Mouse (Mus musculus) C2C12 (cell line): ENCODE results near the gene Nnmt.

Experiments used
- CEBPB ChIP-seq: IDR thresholded peaks from one replicate; pipeline ENCODE4 v1.6.1; 2011; ENCODE audit warnings: low read depth, mild to moderate bottlenecking, control low read depth, moderate library complexity
- CTCF ChIP-seq: IDR thresholded peaks from one replicate; pipeline ENCODE4 v1.5.1; 2011; ENCODE audit not compliant: control insufficient read depth, insufficient read depth, insufficient read length
- FOSL1 ChIP-seq: IDR thresholded peaks from one replicate; pipeline ENCODE4 v1.8.0; 2011; ENCODE audit warnings: mild to moderate bottlenecking, low read length; ENCODE audit not compliant: poor library complexity, insufficient read depth, severe bottlenecking
- MAX ChIP-seq: IDR thresholded peaks from one replicate; pipeline ENCODE4 v1.6.1; 2011; ENCODE audit warnings: mild to moderate bottlenecking, control low read depth
- MYOD1 ChIP-seq: IDR thresholded peaks from one replicate; pipeline ENCODE4 v1.6.1; 2011; ENCODE audit warnings: low read depth; ENCODE audit not compliant: control insufficient read depth, insufficient read length
- USF1 ChIP-seq: IDR thresholded peaks from one replicate; pipeline ENCODE4 v1.6.1; 2011; ENCODE audit warnings: low read depth, mild to moderate bottlenecking, control low read depth, moderate library complexity

GRCm38 (mm10) chr9:48649098-48649766 is 44.3 kb upstream of the Nnmt start:
- TF ChIP-seq CTCF (no peak), MAX (no peak), FOSL1 (no peak), USF1 (no peak), MYOD1 (no peak), CEBPB (no peak)
